Mouse (Mus musculus) cerebellum, adult 2 months (tissue): ENCODE data around the gene Cops3. TPM values are rescaled to one million over a fixed set of nuclear protein-coding genes. Genes with fewer than 3 reads are reported as not detected.
"Not testable (repeated sequence)": the region's sequence is repeated elsewhere in the genome, so short reads cannot be mapped to it uniquely, and the experiment has no call there.

Experiments used
- DNase-seq, 2 experiments: peaks; one replicate each; pipeline ENCODE4 v3.0.0; 2021
- H3K27ac ChIP-seq: fragments of 200-500 bp; 2 replicates; pipeline ENCODE4 v1.5.1; 2012; ENCODE audit warnings: low read length, control low read depth, inconsistent platforms; ENCODE audit not compliant: insufficient read depth
- H3K27me3 ChIP-seq: fragments of 200-500 bp; 2 replicates; pipeline ENCODE4 v1.6.1; 2012; ENCODE audit warnings: inconsistent platforms, mild to moderate bottlenecking, low read length, moderate library complexity; ENCODE audit not compliant: control insufficient read depth, insufficient read depth
- H3K4me1 ChIP-seq: fragments of 200-500 bp; 2 replicates; pipeline ENCODE4 v1.6.1; 2011; ENCODE audit warnings: low read length; ENCODE audit not compliant: control insufficient read depth, insufficient read depth
- H3K4me3 ChIP-seq: fragments of 200-500 bp; replicated peaks from 2 replicates; pipeline ENCODE3; 2011; ENCODE audit warnings: mild to moderate bottlenecking, low read depth, low read length, control low read depth; ENCODE audit not compliant: insufficient read depth
- CTCF ChIP-seq: fragments of 200-500 bp; IDR thresholded peaks from 2 replicates; pipeline ENCODE4 v1.5.1; 2011; ENCODE audit warnings: low read depth, mild to moderate bottlenecking, control low read depth, low read length, moderate library complexity, borderline replicate concordance; ENCODE audit not compliant: insufficient read depth
- POLR2A ChIP-seq: fragments of 200-500 bp; IDR thresholded peaks from 2 replicates; pipeline ENCODE4 v1.6.1; 2011; ENCODE audit warnings: low read length, control low read depth, borderline replicate concordance; ENCODE audit not compliant: insufficient read depth
- WGBS: fragments of 180-500 bp; shearing (Covaris S2); methylation state at CpG from one replicate; pipeline ENCODE4 v1.1.7; 2018; 5-methylcytosine and 5-hydroxymethylcytosine counted together
- polyA plus RNA-seq: library from polyadenylated mRNA; depleted of rRNA; stranded (reverse); fragments of >200 nt; gene quantifications from 2 replicates; pipeline ENCODE4 v1.2.3, GENCODE M21; 2012

Cops3 gene
- polyA plus RNA-seq, 1 experiment, result 66.8 TPM

GRCm38 (mm10) chr11:59860467-59860866 is 20.8 kb upstream of the Cops3 start:
- no peak for TF ChIP-seq POLR2A
- no peak for TF ChIP-seq CTCF
- Histone ChIP-seq H3K4me3 (no peak overlapping the region), H3K27ac (no peak overlapping the region), H3K27me3 (no peaks in the 10 kb centered on the region; the same call in 1 of the 2 replicates), H3K4me1 (no peaks in the 10 kb centered on the region)
- DNase-seq, result no peak
- 71% methylated on average over 11 of the region's 11 CpGs for WGBS

GRCm38 (mm10) chr11:59852865-59853264 is 13.2 kb upstream of the Cops3 start:
- Histone ChIP-seq H3K4me1 (no peaks in the 10 kb centered on the region), H3K27ac (no peak overlapping the region), H3K27me3 (no peaks in the 10 kb centered on the region), H3K4me3 (no peak overlapping the region)
- DNase-seq, result no peak
- TF ChIP-seq CTCF, result no peak
- TF ChIP-seq POLR2A, result no peak
- 73% methylated on average over 3 of the region's 3 CpGs for WGBS

- under 1% methylated on average over 69 of the region's 69 CpGs for WGBS
- peak; percentile 84 for DNase-seq
- H3K27ac ChIP-seq, result peak overlapping the region; percentile 77
- H3K4me1 ChIP-seq, result no peaks in the 10 kb centered on the region
- peak overlapping the region; percentile 85 for H3K4me3 ChIP-seq
- TF ChIP-seq CTCF, result no peak
- TF ChIP-seq POLR2A, result peak; percentile 64; the same call in 1 of the 2 replicates
- H3K27me3 ChIP-seq, result no peaks in the 10 kb centered on the region
These were observed 8.6 kb upstream of the Cops3 start for GRCm38 (mm10) chr11:59847891-59848884.

DNA sequence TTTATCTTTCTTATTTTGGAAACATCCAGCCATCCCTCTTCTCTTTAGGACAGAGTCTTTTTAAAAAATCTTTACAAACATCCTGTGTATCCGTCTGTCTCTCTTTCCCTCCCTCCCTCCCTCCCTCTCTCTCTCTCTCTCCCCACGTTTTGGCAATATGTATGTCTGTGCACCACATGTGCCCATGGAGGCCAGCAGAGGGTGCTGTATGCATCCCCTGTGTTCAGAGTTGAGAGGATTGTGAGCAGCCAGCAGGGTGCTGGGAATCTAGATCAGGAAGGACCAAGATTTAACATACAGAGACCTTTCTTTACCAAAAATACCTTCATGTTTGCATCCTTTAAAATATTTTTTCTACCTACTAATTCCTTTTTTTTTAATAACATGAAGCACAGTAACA is 7.5 kb upstream of the Cops3 start:
- DNase-seq, result peak; percentile 57 to 71
- WGBS, result 0% methylated on average over 2 of the region's 2 CpGs
- peak; percentile 63 for TF ChIP-seq CTCF
- no peak for TF ChIP-seq POLR2A
- Histone ChIP-seq H3K4me3 (no peak overlapping the region), H3K27ac (no peak overlapping the region), H3K27me3 (no peaks in the 10 kb centered on the region), H3K4me1 (no peaks in the 10 kb centered on the region)

GRCm38 (mm10) chr11:59846311-59846710 is 6.7 kb upstream of the Cops3 start:
- DNase-seq, result no peak
- Histone ChIP-seq H3K4me3 (no peak overlapping the region), H3K27ac (no peak overlapping the region), H3K27me3 (no peaks in the 10 kb centered on the region), H3K4me1 (no peaks in the 10 kb centered on the region)
- WGBS, result 97% methylated on average over 11 of the region's 11 CpGs
- TF ChIP-seq CTCF, result no peak
- no peak for TF ChIP-seq POLR2A

GRCm38 (mm10) chr11:59839008-59839458 is 605 bp downstream of the Cops3 start, which contains the start of gene Nt5m:
Nt5m (plus strand) TSS chr11:59839447.
- Histone ChIP-seq H3K4me3 (peak within 1 kb of the TSS; percentile 81), H3K4me1 (peaks cover 6% of the 10 kb centered on the region; the same call in 1 of the 2 replicates), H3K27me3 (no peaks in the 10 kb centered on the region), H3K27ac (peak within 1 kb of the TSS; percentile 93)
- TF ChIP-seq CTCF (no peak), POLR2A (peak; percentile 21; the same call in 1 of the 2 replicates)
- WGBS, result 2% methylated on average over 21 of the region's 24 CpGs
- peak; percentile 94 to 95 for DNase-seq

DNA sequence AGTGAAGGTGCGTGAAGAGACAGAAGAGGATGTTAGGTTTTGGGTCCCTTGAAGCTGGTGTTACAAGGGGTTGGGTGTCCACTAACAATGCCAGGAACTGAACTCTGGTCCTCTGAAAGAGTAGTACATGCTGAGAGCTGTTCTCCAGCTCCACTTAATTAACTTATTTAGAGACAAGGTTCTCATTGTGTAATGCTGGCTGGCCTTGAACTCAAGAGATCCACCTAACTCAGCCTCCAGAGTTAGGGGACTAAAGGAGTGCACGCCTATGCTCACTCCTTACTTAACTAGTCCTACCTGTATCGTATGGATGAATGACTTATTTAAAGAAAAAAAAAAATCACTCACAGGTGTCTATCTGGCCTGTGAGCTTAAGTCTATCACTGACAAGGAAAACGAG is 1.2 kb downstream of the Cops3 start:
- 50% methylated on average over 4 of the region's 4 CpGs for WGBS
- DNase-seq, result no peak
- TF ChIP-seq CTCF (no peak), POLR2A (no peak)

GRCm38 (mm10) chr11:59837789-59838188 is 1.8 kb downstream of the Cops3 start:
- H3K27ac ChIP-seq, H3K4me1 ChIP-seq, DNase-seq, H3K4me3 ChIP-seq, H3K27me3 ChIP-seq: not testable (repeated sequence)
- WGBS, result 100% methylated on average over 1 of the region's 1 CpGs

More for the DNA sequence above, 1.2 kb downstream of the Cops3 start:
- H3K4me3 ChIP-seq, result peak overlapping the region; percentile 81
- H3K27me3 ChIP-seq, result no peaks in the 10 kb centered on the region
- H3K4me1 ChIP-seq, result peaks cover 6% of the 10 kb centered on the region; the same call in 1 of the 2 replicates
- H3K27ac ChIP-seq, result no peak overlapping the region
